Mouse (Mus musculus) left cerebral cortex, adult 8-10 months (tissue): ENCODE results near the gene Mgat3. TPM values are rescaled to one million over a fixed set of nuclear protein-coding genes. Genes with fewer than 3 reads are reported as not detected.

Experiments used
- DNase-seq, 2 experiments: peaks; one replicate each; pipeline ENCODE4 v3.0.0; 2022; ENCODE audit warnings: low spot score in 2 of 2
- total RNA-seq, 4 experiments: library from RNA; stranded (reverse); gene quantifications; 2 replicates each; pipeline ENCODE4 v1.2.4; 2022

Mgat3 gene
- total RNA-seq, 4 experiments from 2014 or later = 118 to 134 (median 124) TPM

- no peak for DNase-seq
Observed at GRCm38 (mm10) chr15:80223751-80224150, 50.2 kb downstream of the Mgat3 start.

- DNase-seq = no peak
Observed at GRCm38 (mm10) chr15:80225208-80225607, 51.7 kb downstream of the Mgat3 start.

- no peak for DNase-seq
Observed at GRCm38 (mm10) chr15:80225796-80226195, 52.3 kb downstream of the Mgat3 start.

- DNase-seq = no peak
Observed at GRCm38 (mm10) chr15:80228071-80228800, 54.7 kb downstream of the Mgat3 start.

GRCm38 (mm10) chr15:80232331-80232730 lies 58.8 kb downstream of the Mgat3 start:
- no peak for DNase-seq

- DNase-seq = no peak
Observed at GRCm38 (mm10) chr15:80233053-80233452, 59.5 kb downstream of the Mgat3 start.

GRCm38 (mm10) chr15:80233733-80234509 lies 60.4 kb downstream of the Mgat3 start, which contains the start of gene Mief1:
Gene Mief1, plus strand, starts transcription at chr15:80234018.
- peak; percentile 91 to 98 for DNase-seq

GRCm38 (mm10) chr15:80235535-80235934 lies 62.0 kb downstream of the Mgat3 start, which contains the start of gene AC140267.1:
Gene AC140267.1, plus strand, starts transcription at chr15:80235835.
- DNase-seq = no peak

GRCm38 (mm10) chr15:80248135-80248534 lies 74.6 kb downstream of the Mgat3 start:
- no peak for DNase-seq

- DNase-seq = no peak
Observed at GRCm38 (mm10) chr15:80248596-80248995, 75.1 kb downstream of the Mgat3 start.

- no peak for DNase-seq
Observed at GRCm38 (mm10) chr15:80249672-80250071, 76.2 kb downstream of the Mgat3 start.

GRCm38 (mm10) chr15:80250586-80250985 lies 77.1 kb downstream of the Mgat3 start:
- no peak for DNase-seq

- DNase-seq = no peak
Observed at GRCm38 (mm10) chr15:80253530-80253929, 80.0 kb downstream of the Mgat3 start.

GRCm38 (mm10) chr15:80254207-80254606 lies 80.7 kb downstream of the Mgat3 start:
- no peak for DNase-seq

GRCm38 (mm10) chr15:80254847-80255645 lies 81.5 kb downstream of the Mgat3 start, which contains the start of gene Atf4:
Gene Atf4, plus strand, starts transcription at chr15:80255184.
- DNase-seq = peak; percentile 97 to 99

GRCm38 (mm10) chr15:80255646-80256121 lies 82.2 kb downstream of the Mgat3 start:
- DNase-seq = peak; percentile 27 to 58

GRCm38 (mm10) chr15:80256242-80256641 lies 82.7 kb downstream of the Mgat3 start:
- DNase-seq = peak in 1 of 2 experiments; percentile 28

- DNase-seq = no peak
Observed at GRCm38 (mm10) chr15:80256656-80257601, 83.4 kb downstream of the Mgat3 start.

- DNase-seq = no peak
Observed at GRCm38 (mm10) chr15:80257602-80258239, 84.2 kb downstream of the Mgat3 start.
